Mouse (Mus musculus): Measurements from ENCODE around the gene BC025920. TPM values are rescaled to one million over a fixed set of nuclear protein-coding genes. Genes with fewer than 3 reads are reported as not detected.
A peak's percentile ranks its signal among the peaks of the same experiment; 100 is the strongest.

The BC025920 gene
- polyA plus RNA-seq, 1 experiment from 2014 or later, result 2.6 TPM

GRCm38 (mm10) chr10:81575208-81575631 lies 30.9 kb upstream of the BC025920 start:
- no peaks in the 10 kb centered on the region for H3K9me3 ChIP-seq
- WGBS, result under 1% methylated on average over 30 of the region's 30 CpGs
- H3K4me1 ChIP-seq, result peaks cover 50% of the 10 kb centered on the region
- peak overlapping the region; percentile 63 for H3K4me2 ChIP-seq (replicated peaks)
- peak overlapping the region; percentile 43 for H3K27ac ChIP-seq (replicated peaks)
- peak; percentile 13; the same call in 1 of the 2 replicates for ATAC-seq (ENCODE audit: low FRiP score, low read depth)
- peaks cover 82% of the 10 kb centered on the region for H3K27me3 ChIP-seq
- H3K4me3 ChIP-seq, result peak overlapping the region; percentile 47
- H3K36me3 ChIP-seq, result no peaks in the 10 kb centered on the region
- H3K9ac ChIP-seq (replicated peaks), result peak overlapping the region; percentile 52

- Histone ChIP-seq H3K4me2 (replicated peaks) (peak overlapping the region; percentile 63), H3K4me1 (peaks cover 45% of the 10 kb centered on the region), H3K9me3 (no peaks in the 10 kb centered on the region), H3K4me3 (peak overlapping the region; percentile 47), H3K36me3 (no peaks in the 10 kb centered on the region), H3K9ac (replicated peaks) (peak overlapping the region; percentile 52), H3K27ac (replicated peaks) (peak overlapping the region; percentile 43; the same call in 1 of the 2 replicates), H3K27me3 (peaks cover 87% of the 10 kb centered on the region)
- ATAC-seq (ENCODE audit: low FRiP score, low read depth), result no peak
- WGBS, result 2% methylated on average over 6 of the region's 6 CpGs
Measured at GRCm38 (mm10) chr10:81575695-81576094, 30.4 kb upstream of the BC025920 start.

DNA sequence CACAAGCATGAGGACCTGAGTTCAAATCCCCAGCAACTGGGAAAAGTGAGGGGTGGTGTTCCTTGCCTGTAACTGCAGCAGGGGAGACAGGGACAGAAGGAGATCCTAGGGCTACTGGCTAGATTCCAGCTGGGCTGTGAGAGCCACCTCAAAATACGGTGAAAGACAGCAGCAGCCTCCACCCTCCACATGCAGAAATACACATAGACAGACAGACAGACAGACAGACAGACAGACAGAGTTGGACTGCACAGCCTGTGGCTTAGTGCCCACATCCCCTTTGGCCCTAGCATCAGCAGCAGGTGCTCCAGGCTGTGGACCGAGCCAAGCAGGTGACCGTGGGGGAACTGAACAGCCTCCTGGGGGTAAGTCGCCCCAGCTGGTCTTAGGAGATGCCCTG lies 26.1 kb upstream of the BC025920 start:
- no peak overlapping the region for H3K4me3 ChIP-seq
- no peak overlapping the region for H3K4me2 ChIP-seq (replicated peaks)
- H3K9ac ChIP-seq (replicated peaks), result no peak overlapping the region
- peaks cover 21% of the 10 kb centered on the region for H3K4me1 ChIP-seq
- H3K27ac ChIP-seq (replicated peaks), result no peak overlapping the region
- no peaks in the 10 kb centered on the region for H3K9me3 ChIP-seq
- H3K27me3 ChIP-seq, result peaks cover 93% of the 10 kb centered on the region
- H3K36me3 ChIP-seq, result no peaks in the 10 kb centered on the region
- 79% methylated on average over 4 of the region's 4 CpGs for WGBS
- no peak for ATAC-seq (ENCODE audit: low FRiP score, low read depth)

- H3K27me3 ChIP-seq, result peaks cover 90% of the 10 kb centered on the region
- no peak overlapping the region for H3K4me3 ChIP-seq
- no peak overlapping the region for H3K4me2 ChIP-seq (replicated peaks)
- no peak for ATAC-seq (ENCODE audit: low FRiP score, low read depth)
- no peaks in the 10 kb centered on the region for H3K9me3 ChIP-seq
- WGBS, result 63% methylated on average over 25 of the region's 25 CpGs
- H3K9ac ChIP-seq (replicated peaks), result no peak overlapping the region
- H3K4me1 ChIP-seq, result peaks cover 15% of the 10 kb centered on the region
- H3K36me3 ChIP-seq, result no peaks in the 10 kb centered on the region
- no peak overlapping the region for H3K27ac ChIP-seq (replicated peaks)
Measured at GRCm38 (mm10) chr10:81580441-81581070, 25.5 kb upstream of the BC025920 start.

DNA sequence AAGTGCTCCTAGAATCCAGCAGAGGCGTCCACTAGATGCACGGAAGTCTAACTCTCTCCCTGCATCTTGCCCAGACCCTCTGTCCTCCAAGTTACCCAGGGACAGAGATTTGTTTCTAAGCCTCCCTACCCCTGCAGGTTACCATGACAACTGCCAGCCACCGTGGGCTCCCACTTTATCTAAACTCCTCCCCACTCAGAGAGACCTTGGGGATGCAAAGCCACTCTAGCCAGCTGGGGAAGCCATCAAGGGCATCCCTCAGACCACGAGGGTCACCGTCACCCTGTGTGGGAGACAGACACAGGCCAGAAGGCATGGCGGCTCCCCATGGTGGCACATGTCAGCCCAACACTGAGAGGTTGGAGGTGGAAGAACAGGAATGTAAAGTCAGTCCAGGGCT lies 22.7 kb upstream of the BC025920 start:
- H3K27me3 ChIP-seq, result peaks cover 89% of the 10 kb centered on the region
- no peak overlapping the region for H3K27ac ChIP-seq (replicated peaks)
- H3K4me2 ChIP-seq (replicated peaks), result no peak overlapping the region
- no peaks in the 10 kb centered on the region for H3K9me3 ChIP-seq
- no peak overlapping the region for H3K9ac ChIP-seq (replicated peaks)
- no peak for ATAC-seq (ENCODE audit: low FRiP score, low read depth)
- no peak overlapping the region for H3K4me3 ChIP-seq
- H3K36me3 ChIP-seq, result no peaks in the 10 kb centered on the region
- peaks cover 9% of the 10 kb centered on the region; the same call in 1 of the 2 replicates for H3K4me1 ChIP-seq
- 29% methylated on average over 6 of the region's 6 CpGs for WGBS

- Histone ChIP-seq H3K4me2 (replicated peaks) (no peak overlapping the region), H3K36me3 (no peaks in the 10 kb centered on the region), H3K4me1 (no peaks in the 10 kb centered on the region), H3K27me3 (peaks cover 82% of the 10 kb centered on the region), H3K9ac (replicated peaks) (no peak overlapping the region), H3K4me3 (no peak overlapping the region), H3K9me3 (no peaks in the 10 kb centered on the region), H3K27ac (replicated peaks) (no peak overlapping the region)
- ATAC-seq (ENCODE audit: low FRiP score, low read depth), result no peak
- 73% methylated on average over 7 of the region's 7 CpGs for WGBS
Measured at GRCm38 (mm10) chr10:81588739-81589138, 17.3 kb upstream of the BC025920 start.

- H3K9me3 ChIP-seq, result no peaks in the 10 kb centered on the region
- H3K36me3 ChIP-seq, result no peaks in the 10 kb centered on the region
- H3K27ac ChIP-seq (replicated peaks), result no peak overlapping the region
- H3K4me3 ChIP-seq, result no peak overlapping the region
- WGBS, result 77% methylated on average over 9 of the region's 9 CpGs
- peaks cover 90% of the 10 kb centered on the region for H3K27me3 ChIP-seq
- ATAC-seq (ENCODE audit: low FRiP score, low read depth), result no peak
- H3K4me2 ChIP-seq (replicated peaks), result no peak overlapping the region
- no peak overlapping the region for H3K9ac ChIP-seq (replicated peaks)
- peaks cover 15% of the 10 kb centered on the region for H3K4me1 ChIP-seq
Measured at GRCm38 (mm10) chr10:81591846-81592245, 14.2 kb upstream of the BC025920 start.

- Histone ChIP-seq H3K27ac (replicated peaks) (no peak overlapping the region), H3K27me3 (peaks cover 90% of the 10 kb centered on the region), H3K4me3 (no peak overlapping the region), H3K9me3 (no peaks in the 10 kb centered on the region), H3K4me2 (replicated peaks) (no peak overlapping the region), H3K36me3 (no peaks in the 10 kb centered on the region), H3K9ac (replicated peaks) (no peak overlapping the region), H3K4me1 (peaks cover 23% of the 10 kb centered on the region)
- WGBS, result 80% methylated on average over 7 of the region's 7 CpGs
- ATAC-seq (ENCODE audit: low FRiP score, low read depth), result no peak
Measured at GRCm38 (mm10) chr10:81592631-81593030, 13.4 kb upstream of the BC025920 start.

- H3K27me3 ChIP-seq, result peaks cover 91% of the 10 kb centered on the region
- no peak overlapping the region for H3K27ac ChIP-seq (replicated peaks)
- H3K4me2 ChIP-seq (replicated peaks), result no peak overlapping the region
- no peak overlapping the region for H3K4me3 ChIP-seq
- H3K36me3 ChIP-seq, result no peaks in the 10 kb centered on the region
- H3K4me1 ChIP-seq, result peaks cover 26% of the 10 kb centered on the region
- no peaks in the 10 kb centered on the region for H3K9me3 ChIP-seq
- H3K9ac ChIP-seq (replicated peaks), result no peak overlapping the region
- no peak for ATAC-seq (ENCODE audit: low FRiP score, low read depth)
- WGBS, result 67% methylated on average over 4 of the region's 4 CpGs
Measured at GRCm38 (mm10) chr10:81593223-81593622, 12.8 kb upstream of the BC025920 start.

GRCm38 (mm10) chr10:81593935-81594334 lies 12.1 kb upstream of the BC025920 start:
- ATAC-seq (ENCODE audit: low FRiP score, low read depth), result no peak
- Histone ChIP-seq H3K4me3 (no peak overlapping the region), H3K9me3 (no peaks in the 10 kb centered on the region), H3K9ac (replicated peaks) (no peak overlapping the region), H3K4me1 (peaks cover 26% of the 10 kb centered on the region), H3K27me3 (peaks cover 92% of the 10 kb centered on the region), H3K27ac (replicated peaks) (no peak overlapping the region), H3K36me3 (no peaks in the 10 kb centered on the region), H3K4me2 (replicated peaks) (no peak overlapping the region)
- 80% methylated on average over 18 of the region's 18 CpGs for WGBS

- peak overlapping the region; percentile 24; the same call in 1 of the 2 replicates for H3K9ac ChIP-seq (replicated peaks)
- 43% methylated on average over 5 of the region's 5 CpGs for WGBS
- H3K9me3 ChIP-seq, result no peaks in the 10 kb centered on the region
- H3K4me3 ChIP-seq, result no peak overlapping the region
- no peak overlapping the region for H3K4me2 ChIP-seq (replicated peaks)
- H3K27me3 ChIP-seq, result peaks cover 97% of the 10 kb centered on the region
- ATAC-seq (ENCODE audit: low FRiP score, low read depth), result no peak
- H3K4me1 ChIP-seq, result peaks cover 30% of the 10 kb centered on the region
- H3K27ac ChIP-seq (replicated peaks), result no peak overlapping the region
- H3K36me3 ChIP-seq, result no peaks in the 10 kb centered on the region
Measured at GRCm38 (mm10) chr10:81595599-81595998, 10.5 kb upstream of the BC025920 start.

- no peak for ATAC-seq (ENCODE audit: low FRiP score, low read depth)
Measured at GRCm38 (mm10) chr10:81596611-81597010, 9.5 kb upstream of the BC025920 start.

More at GRCm38 (mm10) chr10:81596611-81597010, 9.5 kb upstream of the BC025920 start:
- peaks cover 95% of the 10 kb centered on the region for H3K27me3 ChIP-seq
- H3K4me3 ChIP-seq, result no peak overlapping the region
- 0% methylated on average over 10 of the region's 10 CpGs for WGBS
- peak overlapping the region; percentile 65; the same call in 1 of the 2 replicates for H3K27ac ChIP-seq (replicated peaks)
- no peaks in the 10 kb centered on the region for H3K9me3 ChIP-seq
- peak overlapping the region; percentile 42 for H3K4me2 ChIP-seq (replicated peaks)
- H3K9ac ChIP-seq (replicated peaks), result peak overlapping the region; percentile 35
- peaks cover 39% of the 10 kb centered on the region for H3K4me1 ChIP-seq
- no peaks in the 10 kb centered on the region for H3K36me3 ChIP-seq
